Mouse (Mus musculus): ENCODE data around the gene Deup1. TPM values are rescaled to one million over a fixed set of nuclear protein-coding genes. Genes with fewer than 3 reads are reported as not detected.

Gene Deup1
- polyA plus RNA-seq, 1 experiment from 2014 or later: 0.20 TPM

Other genes with a start within 250 kb of the Deup1 start
- gene Smco4, start 134.5 kb downstream of the Deup1 start, polyA plus RNA-seq (2014; fragmentation: Nextera tagmentation; extraction: Ambion mirVana): 2.1 and 2.8 TPM in 2 replicates
- gene Slc36a4, start 81.8 kb upstream of the Deup1 start, polyA plus RNA-seq (2014; fragmentation: Nextera tagmentation; extraction: Ambion mirVana): 11.2 and 12.5 TPM in 2 replicates
- not detected in 2 replicates for gene Mtnr1b, start 246.6 kb upstream of the Deup1 start, polyA plus RNA-seq (2014; fragmentation: Nextera tagmentation; extraction: Ambion mirVana)

All from heart, embryonic 14.5 days (tissue).